Mouse (Mus musculus): Measurements from ENCODE around the gene E330017A01Rik. TPM values are rescaled to one million over a fixed set of nuclear protein-coding genes. Genes with fewer than 3 reads are reported as not detected.
A peak's percentile ranks its signal among the peaks of the same experiment; 100 is the strongest.
"Not testable (repeated sequence)": the region's sequence is repeated elsewhere in the genome, so short reads cannot be mapped to it uniquely, and the experiment has no call there.

E330017A01Rik gene
- not detected for polyA plus RNA-seq (2017; shearing (Covaris generic))

- ATAC-seq, result no peak
Measured at GRCm38 (mm10) chr16:58638689-58639175, at the start of gene E330017A01Rik. Gene E330017A01Rik, minus strand, starts transcription at chr16:58638739.

- peak; percentile 51 for ATAC-seq
Measured at GRCm38 (mm10) chr16:58685548-58686537, 47.3 kb upstream of the E330017A01Rik start.

- ATAC-seq, result peak; percentile 37
Measured at GRCm38 (mm10) chr16:58684537-58684936, 46.0 kb upstream of the E330017A01Rik start.

- no peak for ATAC-seq
Measured at GRCm38 (mm10) chr16:58683911-58684310, 45.4 kb upstream of the E330017A01Rik start.

- no peak for ATAC-seq
Measured at GRCm38 (mm10) chr16:58682870-58683269, 44.3 kb upstream of the E330017A01Rik start.

- ATAC-seq, result no peak
Measured at GRCm38 (mm10) chr16:58682046-58682445, 43.5 kb upstream of the E330017A01Rik start.

GRCm38 (mm10) chr16:58678660-58679059, 40.1 kb upstream of the E330017A01Rik start:
- ATAC-seq, result peak; percentile 79

- no peak for ATAC-seq
Measured at GRCm38 (mm10) chr16:58677491-58677890, 39.0 kb upstream of the E330017A01Rik start.

GRCm38 (mm10) chr16:58676633-58677032, 38.1 kb upstream of the E330017A01Rik start:
- no peak for ATAC-seq

- ATAC-seq, result no peak
Measured at GRCm38 (mm10) chr16:58676156-58676555, 37.6 kb upstream of the E330017A01Rik start.

GRCm38 (mm10) chr16:58675256-58675655, 36.7 kb upstream of the E330017A01Rik start:
- ATAC-seq, result no peak

- ATAC-seq, result no peak
Measured at GRCm38 (mm10) chr16:58673811-58674410, 35.4 kb upstream of the E330017A01Rik start.

GRCm38 (mm10) chr16:58672396-58672795, 33.9 kb upstream of the E330017A01Rik start:
- ATAC-seq, result no peak

GRCm38 (mm10) chr16:58671212-58671985, 32.9 kb upstream of the E330017A01Rik start:
- no peak for ATAC-seq

GRCm38 (mm10) chr16:58670643-58671042, 32.1 kb upstream of the E330017A01Rik start:
- peak; percentile 33 for ATAC-seq

- peak; percentile 97 for ATAC-seq
Measured at GRCm38 (mm10) chr16:58669917-58670630, 31.5 kb upstream of the E330017A01Rik start, which contains the start of gene Cpox. Gene Cpox, plus strand, starts transcription at chr16:58670292.

GRCm38 (mm10) chr16:58669264-58669663, 30.7 kb upstream of the E330017A01Rik start:
- no peak for ATAC-seq

- ATAC-seq, result no peak
Measured at GRCm38 (mm10) chr16:58668586-58668985, 30.0 kb upstream of the E330017A01Rik start.

GRCm38 (mm10) chr16:58666681-58667080, 28.1 kb upstream of the E330017A01Rik start:
- ATAC-seq, result not testable (repeated sequence)

- not testable (repeated sequence) for ATAC-seq
Measured at GRCm38 (mm10) chr16:58665137-58665536, 26.6 kb upstream of the E330017A01Rik start.

GRCm38 (mm10) chr16:58663816-58664215, 25.3 kb upstream of the E330017A01Rik start:
- no peak for ATAC-seq

GRCm38 (mm10) chr16:58663021-58663420, 24.5 kb upstream of the E330017A01Rik start:
- peak; percentile 88 for ATAC-seq

Data from CD4-positive, CD25-positive, alpha-beta regulatory T cell, adult 4 months (primary cell).